Mouse (Mus musculus) ovary, postnatal 10 days (tissue): ENCODE measurements around the gene Gm1123.

Source experiments
- DNase-seq: peaks from one replicate; pipeline ENCODE4 v3.0.0; 2022; ENCODE audit warnings: low spot score

Gene Gm1123

GRCm38 (mm10) chr9:99035575-99035974, at the start of gene Gm1123:
Gene Gm1123, minus strand, starts transcription at chr9:99035715.
- DNase-seq: no peak

GRCm38 (mm10) chr9:99081718-99082117, 46.2 kb upstream of the Gm1123 start:
- no peak for DNase-seq

DNA sequence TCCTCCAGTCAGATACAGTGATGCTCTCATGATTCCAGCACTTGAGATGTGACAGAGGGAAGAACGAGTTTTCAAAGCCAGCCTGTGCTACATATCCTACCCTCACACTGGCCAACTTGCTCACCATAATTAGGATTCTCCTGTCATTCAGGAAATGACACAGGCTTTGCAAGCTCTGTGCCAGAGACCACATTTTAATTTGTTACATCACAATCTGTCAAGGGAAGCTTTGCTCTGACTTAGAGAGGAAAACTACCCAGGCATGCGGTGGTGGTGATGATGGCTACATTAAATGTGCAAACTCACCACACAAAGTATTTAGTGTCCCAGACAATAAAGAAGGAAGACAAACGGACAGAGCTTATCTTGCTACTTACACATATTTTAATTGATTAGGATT, 45.8 kb upstream of the Gm1123 start:
- DNase-seq: no peak

DNA sequence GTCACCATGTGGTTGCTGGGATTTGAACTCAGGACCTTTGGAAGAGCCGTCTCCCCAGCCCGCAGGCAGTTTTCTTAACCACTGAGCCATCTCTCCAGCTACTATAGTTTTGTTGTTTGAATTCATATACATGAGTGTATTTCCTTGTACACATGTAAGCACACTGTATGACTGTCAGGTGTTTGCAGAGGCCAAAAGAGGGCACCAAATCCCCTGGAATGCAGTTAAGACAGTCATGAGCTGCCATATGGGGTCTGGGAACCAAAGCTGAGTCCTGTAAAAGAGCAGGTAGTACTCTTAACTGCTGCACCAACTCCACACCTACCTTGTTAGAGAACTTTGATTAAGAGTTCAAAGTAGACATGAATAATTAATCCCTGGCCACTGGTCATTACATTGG, 45.1 kb upstream of the Gm1123 start:
- DNase-seq: no peak

DNA sequence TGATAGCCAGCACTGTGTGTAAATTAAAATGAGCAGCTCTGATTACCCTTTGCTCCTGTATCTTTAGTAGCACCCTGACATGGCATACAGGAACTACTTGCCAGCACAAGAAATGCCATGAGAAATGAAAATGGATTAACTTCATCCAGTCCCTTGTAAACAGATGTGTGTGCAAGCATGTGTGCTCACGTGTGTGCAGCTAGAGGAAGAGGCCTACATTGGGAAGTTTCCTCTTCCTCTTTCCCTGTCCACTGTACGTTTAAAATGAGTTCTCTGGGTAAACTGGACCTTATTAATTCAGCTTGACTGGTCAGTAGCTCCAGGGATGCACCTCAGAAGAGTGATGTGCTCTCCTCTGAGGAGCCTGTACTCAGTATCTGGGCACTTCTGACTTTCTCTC, 38.9 kb upstream of the Gm1123 start:
- DNase-seq: no peak

- DNase-seq: no peak
These were observed 37.0 kb upstream of the Gm1123 start for GRCm38 (mm10) chr9:99072538-99072937.

DNA sequence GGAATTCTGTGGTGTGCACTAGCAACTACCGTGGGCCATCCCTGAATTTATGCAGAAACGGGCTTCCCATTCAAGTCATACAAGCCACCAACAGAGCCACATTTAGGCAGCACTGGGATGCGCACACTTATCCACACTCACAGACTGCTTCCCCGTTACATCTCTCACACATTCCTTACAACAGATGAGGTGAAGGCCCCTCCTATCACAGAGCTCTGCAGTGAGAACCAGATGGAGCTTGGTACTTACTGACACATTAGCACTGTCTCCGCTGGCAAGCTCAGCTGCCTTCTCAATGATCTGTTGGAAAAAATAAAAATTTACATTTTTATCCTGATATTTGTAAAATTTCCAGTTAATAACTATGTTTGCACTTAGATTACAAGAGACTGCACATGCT, 29.8 kb upstream of the Gm1123 start:
- DNase-seq: no peak

- DNase-seq: no peak
These were observed 28.7 kb upstream of the Gm1123 start for GRCm38 (mm10) chr9:99064216-99064615.

DNA sequence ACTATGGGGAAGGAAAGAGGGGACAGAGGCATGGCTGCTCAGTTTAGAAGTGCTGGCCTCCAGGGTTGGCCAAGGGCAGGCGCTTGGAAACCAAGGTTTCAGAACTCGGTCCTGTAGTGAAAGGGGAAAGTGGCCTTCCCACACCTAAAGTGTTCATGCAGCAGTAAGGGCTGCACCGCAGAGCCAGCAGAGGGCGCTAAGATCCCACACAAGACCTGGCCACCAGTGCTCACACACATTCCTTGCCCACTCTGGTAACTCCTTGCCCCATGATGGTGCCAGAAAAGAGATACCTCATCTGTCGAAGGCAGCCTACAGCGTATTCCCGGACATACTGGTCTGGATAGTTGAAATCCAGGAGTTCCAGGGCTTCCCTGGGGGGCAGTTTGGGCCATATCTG, 27.0 kb upstream of the Gm1123 start:
- DNase-seq: peak; percentile 56

- no peak for DNase-seq
These were observed 22.2 kb upstream of the Gm1123 start for GRCm38 (mm10) chr9:99057751-99058150.

DNA sequence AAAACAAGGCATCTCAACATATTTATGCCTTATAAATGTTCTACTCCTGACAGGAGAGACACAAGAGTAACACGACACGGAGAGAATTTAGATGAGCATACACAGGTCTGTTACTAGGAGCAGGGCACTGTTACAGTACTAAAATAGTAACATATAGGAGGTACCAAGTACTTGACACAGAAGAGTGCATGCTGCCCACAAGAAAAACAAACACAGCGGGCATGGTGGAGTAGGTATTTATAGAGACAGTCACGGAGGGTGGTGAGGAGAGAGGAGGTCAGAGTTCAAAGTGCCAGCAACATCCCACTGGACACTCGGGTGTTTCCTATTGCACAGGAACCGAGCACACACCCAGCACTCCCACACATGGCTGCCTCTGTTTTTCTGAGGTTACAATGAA, 14.2 kb upstream of the Gm1123 start:
- DNase-seq: no peak

DNA sequence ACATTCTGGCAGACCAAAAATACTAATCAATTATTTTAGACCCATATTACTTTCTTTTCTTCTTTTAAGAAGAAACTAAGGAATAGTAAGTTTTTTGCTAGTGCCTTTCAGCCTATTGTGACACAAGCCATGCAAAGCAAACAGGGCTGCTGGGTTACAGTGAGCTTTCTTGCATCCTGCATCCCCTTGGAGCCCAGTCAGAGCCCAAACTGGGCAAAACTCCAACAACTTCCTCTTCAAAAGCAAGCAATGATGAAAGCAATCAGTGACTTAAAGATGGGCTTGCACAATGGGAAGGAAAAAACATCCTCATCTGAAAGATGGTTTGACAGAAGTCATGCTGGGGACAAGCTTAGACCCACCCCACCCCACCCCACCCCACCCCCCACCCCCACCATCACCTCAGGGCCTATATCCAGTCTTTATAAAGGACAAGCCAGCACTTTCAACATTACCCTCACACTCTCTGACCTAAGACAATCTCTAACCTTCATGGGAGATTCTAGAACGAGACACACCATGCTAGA, 13.3 kb upstream of the Gm1123 start:
- no peak for DNase-seq

- DNase-seq: no peak
These were observed 9.2 kb upstream of the Gm1123 start for GRCm38 (mm10) chr9:99044761-99045160.

GRCm38 (mm10) chr9:99042641-99043040, 7.1 kb upstream of the Gm1123 start:
- no peak for DNase-seq

DNA sequence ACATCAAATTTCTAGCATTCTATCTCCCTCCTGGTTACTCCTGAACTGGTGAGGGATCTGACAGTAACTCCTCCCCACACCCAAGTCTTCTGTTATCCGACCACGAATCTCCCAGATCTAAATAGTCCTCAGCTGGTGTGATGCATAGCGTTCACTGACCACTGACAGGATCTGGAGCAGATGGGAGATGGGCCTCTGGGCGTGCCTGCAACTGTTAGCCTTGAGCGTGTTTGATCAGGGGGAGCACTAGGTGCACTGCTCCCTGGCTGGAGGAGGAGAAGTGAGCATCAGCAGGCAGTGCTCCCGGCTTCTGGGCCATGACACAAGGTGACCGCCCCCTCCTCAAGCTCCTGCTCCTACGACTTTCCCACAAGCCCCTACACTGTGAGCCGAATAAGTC, 6.5 kb upstream of the Gm1123 start:
- DNase-seq: no peak

DNA sequence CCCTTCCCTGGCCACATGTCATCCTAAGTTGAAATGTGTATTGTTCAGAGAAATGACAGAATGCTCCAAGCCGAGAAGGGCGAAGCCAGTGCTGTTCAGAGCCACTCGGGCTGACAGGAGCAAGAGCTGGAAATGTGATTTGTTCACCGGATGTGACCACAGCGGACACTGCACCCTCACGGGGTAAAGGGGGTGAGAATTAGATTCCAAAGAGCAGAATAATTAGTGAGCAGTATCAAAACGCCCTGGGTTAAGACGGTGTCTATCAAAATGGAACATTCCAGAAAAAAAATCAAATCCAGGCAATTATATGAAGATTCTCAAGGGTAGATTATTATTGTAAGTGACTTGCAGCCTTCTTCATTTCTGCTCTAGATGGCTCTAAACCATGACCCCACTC, 1.4 kb downstream of the Gm1123 start:
- DNase-seq: no peak

GRCm38 (mm10) chr9:99032031-99032430, 3.5 kb downstream of the Gm1123 start:
- DNase-seq: no peak

GRCm38 (mm10) chr9:99021751-99022150, 13.8 kb downstream of the Gm1123 start:
- DNase-seq: no peak

DNA sequence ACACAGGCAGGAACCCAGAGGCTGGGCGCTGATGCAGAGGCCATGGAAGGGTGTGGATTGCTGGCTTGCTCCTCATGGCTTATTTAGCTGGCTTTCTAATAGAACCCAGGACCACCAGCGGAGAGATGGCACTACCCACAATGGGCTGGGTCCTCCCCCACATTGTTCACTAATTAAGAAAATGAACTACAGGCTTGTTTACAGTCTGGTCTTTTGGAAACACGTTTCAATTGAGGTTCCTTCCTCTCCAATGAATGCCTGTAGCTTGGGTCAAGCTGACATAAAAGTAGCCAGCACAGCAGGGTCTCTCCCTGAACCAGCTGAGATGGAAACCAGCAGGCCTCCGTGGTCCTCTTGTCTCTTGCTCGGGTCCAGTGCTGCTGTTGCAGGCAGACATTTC, 14.3 kb downstream of the Gm1123 start:
- DNase-seq: no peak

GRCm38 (mm10) chr9:99017679-99018078, 17.8 kb downstream of the Gm1123 start:
- DNase-seq: no peak

DNA sequence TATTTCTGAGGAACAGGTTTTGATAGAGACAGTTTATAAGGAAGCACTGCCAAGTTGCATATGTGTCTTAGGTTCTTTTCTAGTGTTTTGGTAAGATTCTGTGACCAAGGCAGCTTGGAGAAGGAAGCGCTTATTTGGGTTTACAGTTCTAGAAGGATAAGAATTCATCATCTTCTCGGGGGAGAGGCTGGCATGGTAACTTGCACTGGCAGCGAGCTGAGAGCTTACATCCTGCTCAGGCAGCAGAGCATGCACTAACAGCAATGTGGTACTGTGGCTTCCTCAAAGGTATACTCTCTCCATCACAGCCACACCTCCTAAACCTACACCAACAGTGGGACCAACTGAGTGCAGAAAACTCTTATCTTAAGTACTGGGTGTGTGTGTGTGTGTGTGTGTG, 18.8 kb downstream of the Gm1123 start:
- no peak for DNase-seq

GRCm38 (mm10) chr9:99016301-99016700, 19.2 kb downstream of the Gm1123 start:
- no peak for DNase-seq

- DNase-seq: no peak
These were observed 25.7 kb downstream of the Gm1123 start for GRCm38 (mm10) chr9:99009898-99010199.

GRCm38 (mm10) chr9:99009069-99009897, 26.2 kb downstream of the Gm1123 start:
- no peak for DNase-seq
